In the genomic region with DNA sequence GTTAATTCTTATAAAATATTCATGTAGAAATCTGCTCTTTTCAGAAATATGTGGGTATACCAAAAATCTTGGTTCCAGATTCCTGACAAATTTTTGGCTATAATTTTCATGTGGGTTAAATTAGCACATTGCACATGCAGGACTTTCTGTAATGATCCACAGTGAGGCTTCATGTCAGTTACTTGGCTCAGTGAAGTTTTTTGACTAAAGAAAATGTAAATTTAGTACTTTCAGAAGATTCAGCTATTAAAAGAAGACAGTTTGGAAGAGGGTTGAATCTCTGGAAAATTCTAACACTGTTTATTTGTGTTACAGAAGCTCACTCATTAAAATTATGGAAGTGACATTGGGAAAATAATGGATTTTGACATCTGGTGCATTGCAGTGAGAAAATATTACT, we compare ENCODE assay signal across 21 mouse cellular contexts.
"Had no signal": no experiment of that assay in that cellular context is flagged by ENCODE, and none has a peak within 500 bp of the region (broad histone marks: within the 10 kb centered on the region; RNA-seq: fewer than 3 reads in every experiment).

No protein-coding gene starts in this region.

- H3K4me3 ChIP-seq: kidney, embryonic 15.5 days; left cerebral cortex, adult 2 months; limb, embryonic 12.5 days; limb, embryonic 15.5 days; megakaryocyte, embryonic 14.5 days; midbrain, embryonic 10.5 days; midbrain, embryonic 13.5 days had no signal

- ATAC-seq: liver, postnatal 0 days; lung, postnatal 0 days; midbrain, embryonic 13.5 days had no signal

- DNase-seq: kidney, adult 2 months; kidney, postnatal 14 days; kidney, postnatal 4 days; layer of hippocampus, adult 9-11 months; liver, postnatal 0 days; lung, embryonic 14.5 days; lung, postnatal 36 days; right cerebral cortex, postnatal 14 days; right cerebral cortex, postnatal 4 days; thymus, postnatal 25 days had no signal

- H3K27ac ChIP-seq: kidney, embryonic 15.5 days; left cerebral cortex, adult 2 months; limb, embryonic 12.5 days; limb, embryonic 15.5 days; liver, embryonic 14.5 days; midbrain, embryonic 10.5 days; midbrain, embryonic 13.5 days; stomach, postnatal 0 days had no signal

- H3K9me3 ChIP-seq: kidney, embryonic 15.5 days; limb, embryonic 12.5 days; limb, embryonic 15.5 days; midbrain, embryonic 10.5 days; midbrain, embryonic 13.5 days had no signal

- H3K36me3 ChIP-seq: kidney, embryonic 15.5 days; limb, embryonic 12.5 days; limb, embryonic 15.5 days; midbrain, embryonic 10.5 days; midbrain, embryonic 13.5 days had no signal

- H3K27me3 ChIP-seq: kidney, embryonic 15.5 days; limb, embryonic 12.5 days; limb, embryonic 15.5 days; megakaryocyte, embryonic 14.5 days; midbrain, embryonic 13.5 days had no signal

- H3K4me1 ChIP-seq: kidney, embryonic 15.5 days; limb, embryonic 12.5 days; limb, embryonic 15.5 days; megakaryocyte, embryonic 14.5 days; midbrain, embryonic 10.5 days; midbrain, embryonic 13.5 days had no signal

- H3K9ac ChIP-seq: kidney, embryonic 15.5 days; limb, embryonic 12.5 days; limb, embryonic 15.5 days; liver, embryonic 14.5 days; liver, postnatal 0 days; lung, embryonic 14.5 days; midbrain, embryonic 13.5 days had no signal

- H3K4me2 ChIP-seq: kidney, embryonic 15.5 days; limb, embryonic 12.5 days; limb, embryonic 15.5 days; liver, embryonic 11.5 days; lung, embryonic 14.5 days; midbrain, embryonic 13.5 days had no signal
